Mouse (Mus musculus): Measurements from ENCODE around the gene Usf1. TPM values are rescaled to one million over a fixed set of nuclear protein-coding genes. Genes with fewer than 3 reads are reported as not detected.

Gene Usf1
- polyA plus RNA-seq, 1 experiment from 2014 or later = 235 TPM

DNA sequence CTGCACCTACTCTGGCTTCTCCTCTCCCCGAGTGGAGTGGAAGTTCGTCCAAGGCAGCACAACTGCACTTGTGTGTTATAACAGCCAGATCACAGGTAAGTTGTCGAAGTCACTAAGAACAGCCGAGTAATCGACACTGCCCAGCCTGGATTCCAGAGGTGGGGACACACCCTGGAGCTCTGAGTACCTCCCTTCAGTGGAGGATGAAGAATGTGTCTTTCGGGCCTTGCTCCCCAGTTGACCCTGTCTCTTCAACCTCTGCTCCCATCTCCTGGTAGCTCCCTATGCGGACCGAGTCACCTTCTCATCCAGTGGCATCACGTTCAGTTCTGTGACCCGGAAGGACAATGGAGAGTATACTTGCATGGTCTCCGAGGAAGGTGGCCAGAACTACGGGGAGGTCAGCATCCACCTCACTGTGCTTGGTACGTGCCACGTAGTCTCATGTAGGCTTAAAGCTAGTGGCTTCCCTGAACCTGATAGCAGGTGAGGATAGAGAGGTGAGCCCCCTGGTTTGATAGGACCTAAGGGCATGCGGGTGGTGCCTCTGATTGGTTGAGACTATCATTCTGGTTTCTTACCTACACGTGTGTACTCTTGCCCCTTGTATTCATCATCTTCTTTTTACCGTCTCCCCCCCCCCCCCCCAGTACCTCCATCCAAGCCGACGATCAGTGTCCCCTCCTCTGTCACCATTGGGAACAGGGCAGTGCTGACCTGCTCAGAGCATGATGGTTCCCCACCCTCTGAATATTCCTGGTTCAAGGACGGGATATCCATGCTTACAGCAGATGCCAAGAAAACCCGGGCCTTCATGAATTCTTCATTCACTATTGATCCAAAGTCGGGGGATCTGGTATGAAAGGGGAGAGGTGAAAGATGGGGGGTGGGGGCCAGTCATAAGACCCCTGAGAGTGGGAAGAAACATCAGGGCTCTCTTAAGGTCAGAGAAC, 49.7 kb downstream of the Usf1 start:
- H3K4me1 ChIP-seq = peaks cover 11% of the 10 kb centered on the region
- H3K27ac ChIP-seq (replicated peaks) = no peak overlapping the region
- H3K4me2 ChIP-seq (replicated peaks) = no peak overlapping the region
- 93% methylated on average over 22 of the region's 22 CpGs for WGBS
- H3K4me3 ChIP-seq = no peak overlapping the region
- no peak for ATAC-seq (replicated peaks)
- H3K9ac ChIP-seq (replicated peaks) = no peak overlapping the region
- H3K27me3 ChIP-seq = no peaks in the 10 kb centered on the region
- H3K36me3 ChIP-seq = no peaks in the 10 kb centered on the region
- H3K9me3 ChIP-seq = no peaks in the 10 kb centered on the region

DNA sequence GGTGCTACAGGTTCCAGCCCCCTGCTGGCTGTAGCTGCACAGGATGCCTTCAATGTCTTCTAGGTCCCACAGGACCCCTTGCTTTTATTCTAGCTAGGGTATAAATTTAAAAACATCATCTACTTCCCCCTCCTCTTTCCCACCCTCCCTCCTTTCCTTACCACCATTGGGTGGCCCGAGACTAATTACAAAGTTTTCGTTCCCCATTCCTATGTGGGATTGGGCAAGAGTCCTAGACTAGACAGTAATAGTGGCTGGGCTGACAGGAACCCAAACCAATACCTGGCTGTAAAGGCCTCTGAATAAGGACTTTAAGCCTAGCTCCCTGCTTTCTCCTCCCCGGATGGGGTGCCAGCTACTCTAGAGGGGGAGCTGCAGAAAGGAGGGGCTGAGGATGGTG, 52.0 kb downstream of the Usf1 start:
- Histone ChIP-seq H3K4me1 (peaks cover 11% of the 10 kb centered on the region), H3K4me2 (replicated peaks) (no peak overlapping the region), H3K9ac (replicated peaks) (no peak overlapping the region), H3K36me3 (no peaks in the 10 kb centered on the region), H3K27me3 (no peaks in the 10 kb centered on the region), H3K9me3 (no peaks in the 10 kb centered on the region), H3K4me3 (no peak overlapping the region), H3K27ac (replicated peaks) (no peak overlapping the region)
- WGBS = 94% methylated on average over 3 of the region's 3 CpGs
- no peak for ATAC-seq (replicated peaks)

DNA sequence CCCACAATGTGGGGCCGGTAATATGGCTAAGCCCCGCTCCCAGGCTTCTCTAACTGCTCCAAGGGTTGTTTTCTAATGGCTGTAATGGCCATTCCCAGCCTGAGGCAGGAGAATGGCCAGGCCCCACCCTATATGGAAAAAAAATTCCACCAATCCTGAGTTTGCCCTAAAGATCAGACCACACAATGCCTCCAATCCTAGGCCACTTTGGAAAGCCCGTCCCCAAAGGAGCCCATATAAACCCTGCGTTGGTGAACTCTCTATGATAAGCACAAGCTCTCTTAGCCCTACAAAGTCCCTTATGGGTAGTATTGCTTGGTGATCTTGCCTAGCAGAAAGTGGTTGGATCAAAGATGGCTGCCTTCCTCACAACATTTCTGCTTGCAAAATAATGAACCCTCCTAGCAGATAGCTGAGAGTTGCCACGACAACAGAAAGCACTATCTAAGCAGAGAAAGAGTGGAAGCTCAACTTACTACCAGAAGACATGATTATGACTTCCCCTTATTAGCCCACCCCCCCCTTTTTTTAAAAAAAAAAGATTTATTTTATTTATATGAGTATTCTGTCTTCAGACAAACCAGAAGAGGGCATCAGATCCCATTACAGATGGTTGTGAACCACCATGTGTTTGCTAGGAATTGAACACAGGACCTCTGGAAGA, 54.8 kb downstream of the Usf1 start:
- Histone ChIP-seq H3K9ac (replicated peaks) (no peak overlapping the region), H3K4me3 (no peak overlapping the region), H3K27ac (replicated peaks) (no peak overlapping the region), H3K27me3 (no peaks in the 10 kb centered on the region), H3K4me2 (replicated peaks) (no peak overlapping the region), H3K4me1 (no peaks in the 10 kb centered on the region), H3K9me3 (no peaks in the 10 kb centered on the region), H3K36me3 (no peaks in the 10 kb centered on the region)
- WGBS = 90% methylated on average over 5 of the region's 5 CpGs
- ATAC-seq (replicated peaks) = no peak

DNA sequence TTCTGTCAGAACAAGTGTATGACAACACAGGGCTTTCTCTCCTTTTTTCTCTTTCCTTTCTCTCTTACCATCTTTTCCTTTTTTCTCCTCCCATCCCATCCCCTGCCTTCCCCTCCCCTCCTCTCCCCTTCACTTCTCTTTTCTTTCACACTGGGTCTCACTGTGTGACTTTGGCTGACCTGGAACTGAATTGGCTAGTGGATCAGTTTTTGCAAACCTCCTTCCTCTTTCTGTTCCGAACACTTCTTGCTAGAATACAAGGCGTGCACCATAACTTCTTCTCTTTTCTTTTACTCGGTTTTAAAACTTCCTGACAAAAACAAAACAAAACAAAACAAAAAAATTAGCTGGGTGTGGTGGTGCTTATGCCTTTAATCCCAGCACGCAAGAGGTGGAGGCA, 55.5 kb downstream of the Usf1 start:
- H3K9ac ChIP-seq (replicated peaks) = no peak overlapping the region

More for the DNA sequence above, 55.5 kb downstream of the Usf1 start:
- Histone ChIP-seq H3K27me3 (no peaks in the 10 kb centered on the region), H3K9me3 (no peaks in the 10 kb centered on the region), H3K27ac (replicated peaks) (no peak overlapping the region), H3K36me3 (no peaks in the 10 kb centered on the region), H3K4me2 (replicated peaks) (no peak overlapping the region), H3K4me1 (no peaks in the 10 kb centered on the region), H3K4me3 (no peak overlapping the region)
- no peak for ATAC-seq (replicated peaks)
- 84% methylated on average over 4 of the region's 4 CpGs for WGBS

Other genes with a start within 250 kb of the Usf1 start
- gene Pcp4l1, start 215.0 kb upstream of the Usf1 start, polyA plus RNA-seq (2015; fragmentation: Nextera tagmentation; extraction: Ambion mirVana) = 7.1 and 9.8 TPM in 2 replicates
- 0.22 and 0.38 TPM in 2 replicates for gene Nr1i3, start 197.3 kb upstream of the Usf1 start, polyA plus RNA-seq (2015; fragmentation: Nextera tagmentation; extraction: Ambion mirVana)
- gene Tomm40l, start 188.8 kb upstream of the Usf1 start, polyA plus RNA-seq (2015; fragmentation: Nextera tagmentation; extraction: Ambion mirVana) = 42.0 and 46.6 TPM in 2 replicates
- gene Apoa2, start 186.3 kb upstream of the Usf1 start, polyA plus RNA-seq (2015; fragmentation: Nextera tagmentation; extraction: Ambion mirVana) = 1.8 and 4.2 TPM in 2 replicates
- gene Fcer1g, start 176.9 kb upstream of the Usf1 start, polyA plus RNA-seq (2015; fragmentation: Nextera tagmentation; extraction: Ambion mirVana) = 19.6 and 22.0 TPM in 2 replicates
- gene Adamts4, start 160.9 kb upstream of the Usf1 start, polyA plus RNA-seq (2015; fragmentation: Nextera tagmentation; extraction: Ambion mirVana) = 8.1 and 8.3 TPM in 2 replicates
- 215 and 221 TPM in 2 replicates for gene Ndufs2, start 159.9 kb upstream of the Usf1 start, polyA plus RNA-seq (2015; fragmentation: Nextera tagmentation; extraction: Ambion mirVana)
- gene B4galt3, start 141.0 kb upstream of the Usf1 start, polyA plus RNA-seq (2015; fragmentation: Nextera tagmentation; extraction: Ambion mirVana) = 107 and 111 TPM in 2 replicates
- gene Ppox, start 130.1 kb upstream of the Usf1 start, polyA plus RNA-seq (2015; fragmentation: Nextera tagmentation; extraction: Ambion mirVana) = 46.5 and 53.1 TPM in 2 replicates
- 132 and 135 TPM in 2 replicates for gene Usp21, start 123.3 kb upstream of the Usf1 start, polyA plus RNA-seq (2015; fragmentation: Nextera tagmentation; extraction: Ambion mirVana)
- gene Ufc1, start 116.3 kb upstream of the Usf1 start, polyA plus RNA-seq (2015; fragmentation: Nextera tagmentation; extraction: Ambion mirVana) = 105 and 110 TPM in 2 replicates
- 56.6 and 57.3 TPM in 2 replicates for gene Dedd, start 82.2 kb upstream of the Usf1 start, polyA plus RNA-seq (2015; fragmentation: Nextera tagmentation; extraction: Ambion mirVana)
- gene Nit1, start 65.7 kb upstream of the Usf1 start, polyA plus RNA-seq (2015; fragmentation: Nextera tagmentation; extraction: Ambion mirVana) = 57.8 and 62.0 TPM in 2 replicates
- 146 and 149 TPM in 2 replicates for gene Pfdn2, start 65.6 kb upstream of the Usf1 start, polyA plus RNA-seq (2015; fragmentation: Nextera tagmentation; extraction: Ambion mirVana)
- gene Klhdc9, start 50.5 kb upstream of the Usf1 start, polyA plus RNA-seq (2015; fragmentation: Nextera tagmentation; extraction: Ambion mirVana) = 3.8 and 4.0 TPM in 2 replicates
- gene Nectin4, start 41.2 kb upstream of the Usf1 start, polyA plus RNA-seq (2015; fragmentation: Nextera tagmentation; extraction: Ambion mirVana) = 0.49 and 0.74 TPM in 2 replicates
- gene Arhgap30, start 22.4 kb upstream of the Usf1 start, polyA plus RNA-seq (2015; fragmentation: Nextera tagmentation; extraction: Ambion mirVana) = 0.61 and 0.71 TPM in 2 replicates
- gene Tstd1, start 7.6 kb downstream of the Usf1 start, polyA plus RNA-seq (2015; fragmentation: Nextera tagmentation; extraction: Ambion mirVana) = 12.3 and 13.0 TPM in 2 replicates
- 9.6 and 10.1 TPM in 2 replicates for gene F11r, start 26.2 kb downstream of the Usf1 start, polyA plus RNA-seq (2015; fragmentation: Nextera tagmentation; extraction: Ambion mirVana)
- gene Alyref2, start 92.2 kb downstream of the Usf1 start, polyA plus RNA-seq (2015; fragmentation: Nextera tagmentation; extraction: Ambion mirVana) = 31.8 and 32.8 TPM in 2 replicates
- not detected in 2 replicates for gene Itln1, start 124.0 kb downstream of the Usf1 start, polyA plus RNA-seq (2015; fragmentation: Nextera tagmentation; extraction: Ambion mirVana)
- not detected in 2 replicates for gene Cd244a, start 147.9 kb downstream of the Usf1 start, polyA plus RNA-seq (2015; fragmentation: Nextera tagmentation; extraction: Ambion mirVana)
- gene Ly9, start 196.1 kb downstream of the Usf1 start, polyA plus RNA-seq (2015; fragmentation: Nextera tagmentation; extraction: Ambion mirVana) = 0.37 TPM in 1 of 2 replicates, not detected in the other
- gene Slamf7, start 241.7 kb downstream of the Usf1 start, polyA plus RNA-seq (2015; fragmentation: Nextera tagmentation; extraction: Ambion mirVana) = not detected in 2 replicates

Measured in forebrain, embryonic 15.5 days (tissue).